Mouse (Mus musculus) embryonic facial prominence, embryonic 10.5 days (tissue): ENCODE measurements around the gene Col4a2. TPM values are rescaled to one million over a fixed set of nuclear protein-coding genes. Genes with fewer than 3 reads are reported as not detected.

Experiments
- DNase-seq: peaks from one replicate; pipeline ENCODE4 v3.0.0-alpha.2; 2017; ENCODE audit warnings: low spot score
- H3K27ac ChIP-seq: fragments of 300-500 bp; sonication (generic); replicated peaks from 2 replicates; pipeline ENCODE4 v1.5.1; 2016; ENCODE audit warnings: mild to moderate bottlenecking
- H3K27me3 ChIP-seq: fragments of 300-500 bp; sonication (generic); replicated peaks from 2 replicates; pipeline ENCODE4 v1.6.1; 2016; ENCODE audit warnings: low read depth, mild to moderate bottlenecking; ENCODE audit not compliant: poor library complexity, severe bottlenecking
- H3K36me3 ChIP-seq: fragments of 300-500 bp; sonication (generic); replicated peaks from 2 replicates; pipeline ENCODE4 v1.6.1; 2016; ENCODE audit warnings: mild to moderate bottlenecking, moderate library complexity
- H3K4me1 ChIP-seq: fragments of 300-500 bp; sonication (generic); 2 replicates; pipeline ENCODE4 v1.6.1; 2016
- H3K4me3 ChIP-seq: fragments of 300-500 bp; sonication (generic); 2 replicates; pipeline ENCODE4 v1.5.1; 2016; ENCODE audit warnings: mild to moderate bottlenecking, moderate library complexity
- H3K9me3 ChIP-seq: fragments of 300-500 bp; sonication (generic); 2 replicates; pipeline ENCODE4 v1.6.1; 2016; ENCODE audit warnings: mild to moderate bottlenecking
- WGBS: fragments of 180-500 bp; shearing (Covaris S2); methylation state at CpG from one replicate; pipeline ENCODE4 v1.1.7; 2016; 5-methylcytosine and 5-hydroxymethylcytosine counted together
- polyA plus RNA-seq: library from polyadenylated mRNA; unstranded; fragments of >200 nt; fragmentation: Nextera tagmentation; extraction: Ambion mirVana; gene quantifications from 2 replicates; pipeline ENCODE4 v1.2.1, GENCODE M21; 2016

Gene Col4a2
- polyA plus RNA-seq, 1 experiment from 2014 or later = 54.7 TPM

- DNase-seq = peak; percentile 67
- Histone ChIP-seq H3K27me3 (no peaks in the 10 kb centered on the region), H3K9me3 (no peaks in the 10 kb centered on the region), H3K36me3 (peaks cover 14% of the 10 kb centered on the region), H3K4me1 (peaks cover 78% of the 10 kb centered on the region), H3K27ac (peak overlapping the region; percentile 72), H3K4me3 (peak overlapping the region; percentile 21; the same call in 1 of the 2 replicates)
- 57% methylated on average over 20 of the region's 20 CpGs for WGBS
Measured at GRCm38 (mm10) chr8:11279296-11279826, 33.2 kb upstream of the Col4a2 start.

- peaks cover 69% of the 10 kb centered on the region for H3K4me1 ChIP-seq
- H3K9me3 ChIP-seq = no peaks in the 10 kb centered on the region
- no peaks in the 10 kb centered on the region for H3K27me3 ChIP-seq
- 70% methylated on average over 10 of the region's 10 CpGs for WGBS
- no peak overlapping the region for H3K4me3 ChIP-seq
- H3K36me3 ChIP-seq = peaks cover 11% of the 10 kb centered on the region
- DNase-seq = no peak
- H3K27ac ChIP-seq = no peak overlapping the region; the same call in 1 of the 2 replicates
Measured at GRCm38 (mm10) chr8:11280721-11281268, 31.8 kb upstream of the Col4a2 start.

- H3K27ac ChIP-seq = no peak overlapping the region; the same call in 1 of the 2 replicates
- H3K4me1 ChIP-seq = peaks cover 67% of the 10 kb centered on the region
- no peaks in the 10 kb centered on the region for H3K27me3 ChIP-seq
- H3K4me3 ChIP-seq = no peak overlapping the region
- H3K36me3 ChIP-seq = peaks cover 11% of the 10 kb centered on the region
- H3K9me3 ChIP-seq = no peaks in the 10 kb centered on the region
- DNase-seq = no peak
- 83% methylated on average over 10 of the region's 10 CpGs for WGBS
Measured at GRCm38 (mm10) chr8:11282139-11282538, 30.5 kb upstream of the Col4a2 start.

- Histone ChIP-seq H3K4me3 (no peak overlapping the region), H3K27ac (no peak overlapping the region), H3K9me3 (no peaks in the 10 kb centered on the region), H3K4me1 (peaks cover 67% of the 10 kb centered on the region), H3K36me3 (peaks cover 11% of the 10 kb centered on the region), H3K27me3 (no peaks in the 10 kb centered on the region)
- DNase-seq = no peak
- WGBS = 87% methylated on average over 7 of the region's 7 CpGs
Measured at GRCm38 (mm10) chr8:11282696-11283095, 29.9 kb upstream of the Col4a2 start.

GRCm38 (mm10) chr8:11283217-11283616, 29.4 kb upstream of the Col4a2 start:
- Histone ChIP-seq H3K9me3 (no peaks in the 10 kb centered on the region), H3K27me3 (no peaks in the 10 kb centered on the region), H3K4me3 (no peak overlapping the region), H3K27ac (peak overlapping the region; percentile 71), H3K4me1 (peaks cover 63% of the 10 kb centered on the region), H3K36me3 (peaks cover 11% of the 10 kb centered on the region)
- 65% methylated on average over 10 of the region's 10 CpGs for WGBS
- DNase-seq = no peak

GRCm38 (mm10) chr8:11285437-11285836, 27.2 kb upstream of the Col4a2 start:
- peaks cover 11% of the 10 kb centered on the region for H3K36me3 ChIP-seq
- no peaks in the 10 kb centered on the region for H3K9me3 ChIP-seq
- WGBS = 73% methylated on average over 4 of the region's 4 CpGs
- H3K4me3 ChIP-seq = no peak overlapping the region
- no peak overlapping the region for H3K27ac ChIP-seq
- peaks cover 58% of the 10 kb centered on the region for H3K4me1 ChIP-seq
- H3K27me3 ChIP-seq = no peaks in the 10 kb centered on the region
- DNase-seq = no peak

- no peak for DNase-seq
- H3K27ac ChIP-seq = no peak overlapping the region
- 76% methylated on average over 3 of the region's 3 CpGs for WGBS
- no peaks in the 10 kb centered on the region for H3K27me3 ChIP-seq
- peaks cover 7% of the 10 kb centered on the region for H3K36me3 ChIP-seq
- no peaks in the 10 kb centered on the region for H3K9me3 ChIP-seq
- no peak overlapping the region for H3K4me3 ChIP-seq
- peaks cover 58% of the 10 kb centered on the region for H3K4me1 ChIP-seq
Measured at GRCm38 (mm10) chr8:11287139-11287538, 25.5 kb upstream of the Col4a2 start.

- no peak for DNase-seq
Measured at GRCm38 (mm10) chr8:11288286-11288685, 24.3 kb upstream of the Col4a2 start.

GRCm38 (mm10) chr8:11290533-11290932, 22.1 kb upstream of the Col4a2 start:
- peak overlapping the region; percentile 40; the same call in 1 of the 2 replicates for H3K27ac ChIP-seq
- H3K27me3 ChIP-seq = no peaks in the 10 kb centered on the region
- no peak overlapping the region for H3K4me3 ChIP-seq
- peaks cover 15% of the 10 kb centered on the region for H3K36me3 ChIP-seq
- H3K4me1 ChIP-seq = peaks cover 51% of the 10 kb centered on the region
- DNase-seq = no peak
- 8% methylated on average over 1 of the region's 1 CpGs for WGBS
- no peaks in the 10 kb centered on the region for H3K9me3 ChIP-seq

More at GRCm38 (mm10) chr8:11288286-11288685, 24.3 kb upstream of the Col4a2 start:
- Histone ChIP-seq H3K4me3 (no peak overlapping the region), H3K27ac (no peak overlapping the region), H3K27me3 (no peaks in the 10 kb centered on the region), H3K9me3 (no peaks in the 10 kb centered on the region), H3K4me1 (peaks cover 51% of the 10 kb centered on the region), H3K36me3 (peaks cover 15% of the 10 kb centered on the region)
- WGBS = 78% methylated on average over 6 of the region's 6 CpGs

GRCm38 (mm10) chr8:11292611-11293010, 20.0 kb upstream of the Col4a2 start:
- DNase-seq = no peak
- Histone ChIP-seq H3K9me3 (no peaks in the 10 kb centered on the region), H3K36me3 (peaks cover 15% of the 10 kb centered on the region), H3K4me1 (peaks cover 64% of the 10 kb centered on the region), H3K27ac (no peak overlapping the region; the same call in 1 of the 2 replicates), H3K4me3 (no peak overlapping the region), H3K27me3 (no peaks in the 10 kb centered on the region)
- WGBS = 72% methylated on average over 3 of the region's 3 CpGs

GRCm38 (mm10) chr8:11296282-11296943, 16.2 kb upstream of the Col4a2 start:
- 90% methylated on average over 10 of the region's 10 CpGs for WGBS
- peaks cover 15% of the 10 kb centered on the region for H3K36me3 ChIP-seq
- no peak for DNase-seq
- H3K4me1 ChIP-seq = peaks cover 68% of the 10 kb centered on the region
- no peaks in the 10 kb centered on the region for H3K9me3 ChIP-seq
- H3K27ac ChIP-seq = peak overlapping the region; percentile 79
- H3K4me3 ChIP-seq = no peak overlapping the region
- no peaks in the 10 kb centered on the region for H3K27me3 ChIP-seq

- H3K9me3 ChIP-seq = no peaks in the 10 kb centered on the region
- H3K4me1 ChIP-seq = peaks cover 62% of the 10 kb centered on the region
- 85% methylated on average over 8 of the region's 8 CpGs for WGBS
- H3K27me3 ChIP-seq = no peaks in the 10 kb centered on the region
- no peak overlapping the region for H3K4me3 ChIP-seq
- DNase-seq = no peak
- H3K36me3 ChIP-seq = peaks cover 18% of the 10 kb centered on the region
- H3K27ac ChIP-seq = peak overlapping the region; percentile 79
Measured at GRCm38 (mm10) chr8:11297141-11297838, 15.3 kb upstream of the Col4a2 start.
